Mouse (Mus musculus) megakaryocyte, embryonic 14.5 days (primary cell): Measurements from ENCODE around the gene Crygn.

Source experiments
- FLI1 ChIP-seq: IDR thresholded peaks from 2 replicates; pipeline ENCODE4 v1.6.1; 2012; ENCODE audit warnings: low read length, inconsistent platforms, mixed read lengths
- GATA1 ChIP-seq: IDR thresholded peaks from 3 replicates; pipeline ENCODE4 v1.6.1; 2012; ENCODE audit warnings: mixed read lengths, low read length, inconsistent platforms, borderline replicate concordance

- TF ChIP-seq GATA1 (no peak), FLI1 (no peak)
Measured at GRCm38 (mm10) chr5:24756931-24757330, 877 bp downstream of the Crygn start.
